Mouse (Mus musculus) G1E (cell line): ENCODE measurements at regions not wholly inside any gene's neighbourhood (a gene's known extent, or its start where the extent isn't known, plus 50 kb on each side); places are given as distances from the start of the nearest gene placed in this dataset.

Experiments used
- ATAC-seq: 2 replicates; pipeline ENCODE4 v1.8.0; 2016; ENCODE audit warnings: mild to moderate bottlenecking; ENCODE audit not compliant: insufficient number of reproducible peaks, poor library complexity, low FRiP score, severe bottlenecking; ENCODE audit errors: extremely low read depth
- DNase-seq: peaks from one replicate; pipeline ENCODE4 v3.0.0; 2012; ENCODE audit warnings: low spot score
- H3K27me3 ChIP-seq: 2 replicates; pipeline ENCODE4 v1.6.1; 2012; ENCODE audit warnings: mild to moderate bottlenecking, low read length, inconsistent platforms; ENCODE audit not compliant: insufficient read depth
- H3K36me3 ChIP-seq: replicated peaks from 2 replicates; pipeline ENCODE3; 2012; ENCODE audit warnings: mild to moderate bottlenecking, inconsistent platforms
- H3K4me1 ChIP-seq: 2 replicates; pipeline ENCODE4 v1.6.1; 2012; ENCODE audit warnings: low read depth, low read length, inconsistent platforms, mixed read lengths; ENCODE audit not compliant: insufficient read depth
- H3K4me3 ChIP-seq: 2 replicates; pipeline ENCODE4 v1.5.1; 2012; ENCODE audit warnings: low read depth, mild to moderate bottlenecking, inconsistent platforms, low read length, moderate library complexity, mixed read lengths
- H3K9me3 ChIP-seq: replicated peaks from 2 replicates; pipeline ENCODE4 v1.6.1; 2012; ENCODE audit warnings: inconsistent platforms
- CTCF ChIP-seq: IDR thresholded peaks from 2 replicates; pipeline ENCODE4 v1.5.1; 2012; ENCODE audit warnings: low read depth, low read length, inconsistent platforms, mixed read lengths
- GATA1 ChIP-seq: IDR thresholded peaks from 2 replicates; pipeline ENCODE4 v1.6.1; 2012; ENCODE audit warnings: borderline replicate concordance, low read length, inconsistent platforms, mixed read lengths
- GATA2 ChIP-seq: IDR thresholded peaks from 2 replicates; pipeline ENCODE4 v1.6.1; 2012; ENCODE audit warnings: low read depth, low read length, inconsistent platforms, borderline replicate concordance
- POLR2AphosphoS5 ChIP-seq: IDR thresholded peaks from 2 replicates; pipeline ENCODE4 v1.6.1; 2012; ENCODE audit warnings: low read depth, low read length, inconsistent platforms; ENCODE audit not compliant: insufficient replicate concordance
- TAL1 ChIP-seq: conservative IDR thresholded peaks from 2 replicates; pipeline ENCODE4 v1.6.1; 2012; ENCODE audit warnings: low read depth, low read length, inconsistent platforms, mixed read lengths

DNA sequence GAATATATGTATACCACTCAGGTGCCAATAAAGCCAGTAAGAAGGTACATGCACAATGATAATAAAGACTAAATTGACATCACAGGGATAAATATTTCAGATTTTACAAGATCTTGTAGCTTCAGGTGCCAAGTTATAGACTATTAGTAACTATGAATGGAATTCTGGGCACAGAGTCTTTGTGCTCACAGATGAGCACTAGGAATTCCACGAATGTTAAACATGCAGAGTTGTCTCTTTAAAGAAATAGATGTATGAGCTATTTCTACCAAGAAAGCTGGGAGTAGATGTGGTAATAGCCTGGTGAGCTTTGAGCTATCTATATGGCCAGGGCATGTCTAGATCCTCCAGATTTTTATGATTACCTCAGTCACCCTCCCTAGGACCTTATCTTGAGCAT lies 153.1 kb upstream of the Grm3 start:
- Histone ChIP-seq H3K27me3 (no peaks in the 10 kb centered on the region), H3K4me1 (no peaks in the 10 kb centered on the region), H3K36me3 (no peaks in the 10 kb centered on the region), H3K9me3 (0 out of 2 replicates have a peak, but pooled peaks cover 3% of the 10 kb centered on the region), H3K4me3 (no peak overlapping the region)
- no peak for DNase-seq
- ATAC-seq: no peak
- TF ChIP-seq TAL1 (no peak), GATA1 (no peak), POLR2AphosphoS5 (no peak), CTCF (no peak), GATA2 (no peak)

DNA sequence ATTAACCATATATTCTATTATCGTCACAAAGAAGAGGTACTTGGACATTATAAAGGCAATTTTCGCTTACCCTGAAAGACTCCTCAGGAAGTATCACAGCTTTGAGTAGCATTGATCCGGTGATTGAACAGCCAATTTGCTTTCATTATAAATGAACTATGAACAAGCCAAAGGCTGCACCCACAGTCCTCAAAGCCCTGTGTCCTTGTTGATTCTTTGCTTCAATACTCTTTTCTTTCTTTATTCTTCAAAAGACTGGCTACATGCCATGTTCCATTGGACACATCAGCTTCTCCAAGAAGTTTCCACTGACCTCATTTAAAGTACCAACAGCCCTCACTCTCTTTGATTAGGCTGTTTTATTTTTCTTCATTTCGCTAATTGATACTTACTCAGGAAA lies 144.1 kb upstream of the Grm3 start:
- TF ChIP-seq POLR2AphosphoS5: no peak
- no peak for TF ChIP-seq GATA1
- no peak for TF ChIP-seq CTCF
- no peak for TF ChIP-seq TAL1
- no peak for TF ChIP-seq GATA2
- no peaks in the 10 kb centered on the region for H3K9me3 ChIP-seq
- DNase-seq (no peak), ATAC-seq (no peak)
- no peaks in the 10 kb centered on the region for H3K36me3 ChIP-seq
- no peaks in the 10 kb centered on the region for H3K4me1 ChIP-seq
- no peaks in the 10 kb centered on the region for H3K27me3 ChIP-seq
- no peak overlapping the region for H3K4me3 ChIP-seq

DNA sequence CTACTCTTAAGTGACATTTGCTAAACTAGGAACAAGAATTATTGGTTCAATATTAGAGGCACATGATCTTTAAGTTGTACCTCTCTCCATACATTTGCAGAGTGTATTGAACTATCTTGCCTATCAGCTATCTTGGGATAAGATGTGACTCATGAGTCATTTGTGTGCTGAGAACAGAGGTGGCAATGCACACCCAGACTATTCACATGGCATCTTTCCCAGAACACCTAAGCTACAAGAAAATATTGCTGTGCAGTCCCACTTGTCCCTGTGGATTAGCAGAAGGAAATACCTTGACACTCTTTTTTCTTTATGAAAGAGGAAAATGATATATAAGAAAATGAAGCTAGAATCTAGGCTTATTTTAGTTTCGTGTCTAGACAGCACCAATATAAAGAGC lies 104.8 kb upstream of the Grm3 start:
- TF ChIP-seq TAL1 (no peak), GATA1 (no peak), GATA2 (no peak), CTCF (no peak), POLR2AphosphoS5 (no peak)
- DNase-seq: no peak
- no peaks in the 10 kb centered on the region for H3K27me3 ChIP-seq
- no peak for ATAC-seq
- H3K4me3 ChIP-seq: no peak overlapping the region
- no peaks in the 10 kb centered on the region for H3K4me1 ChIP-seq
- no peaks in the 10 kb centered on the region for H3K36me3 ChIP-seq
- no peaks in the 10 kb centered on the region for H3K9me3 ChIP-seq

DNA sequence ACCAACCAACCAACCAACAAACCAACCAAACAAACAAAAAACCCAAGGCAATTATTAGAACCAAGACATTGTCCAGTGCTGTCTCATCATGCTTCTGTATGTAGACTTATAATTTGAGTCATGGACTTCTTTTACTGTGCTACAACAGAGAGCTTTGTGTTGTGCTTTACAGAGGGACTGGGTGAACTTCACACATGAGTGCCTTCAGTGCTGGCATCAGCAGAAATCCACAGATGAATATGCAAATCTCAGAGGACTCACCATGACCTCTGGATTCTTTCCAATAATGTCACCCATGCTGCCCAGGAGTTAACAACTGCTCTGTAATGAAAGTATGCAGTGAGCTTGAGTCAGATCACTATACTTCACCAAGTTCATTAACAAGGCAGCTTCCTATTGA lies 76.7 kb upstream of the Grm3 start:
- no peak for ATAC-seq
- no peaks in the 10 kb centered on the region for H3K36me3 ChIP-seq
- no peaks in the 10 kb centered on the region for H3K4me1 ChIP-seq
- DNase-seq: no peak
- H3K9me3 ChIP-seq: no peaks in the 10 kb centered on the region
- no peak overlapping the region for H3K4me3 ChIP-seq
- no peak for TF ChIP-seq GATA1
- H3K27me3 ChIP-seq: no peaks in the 10 kb centered on the region

DNA sequence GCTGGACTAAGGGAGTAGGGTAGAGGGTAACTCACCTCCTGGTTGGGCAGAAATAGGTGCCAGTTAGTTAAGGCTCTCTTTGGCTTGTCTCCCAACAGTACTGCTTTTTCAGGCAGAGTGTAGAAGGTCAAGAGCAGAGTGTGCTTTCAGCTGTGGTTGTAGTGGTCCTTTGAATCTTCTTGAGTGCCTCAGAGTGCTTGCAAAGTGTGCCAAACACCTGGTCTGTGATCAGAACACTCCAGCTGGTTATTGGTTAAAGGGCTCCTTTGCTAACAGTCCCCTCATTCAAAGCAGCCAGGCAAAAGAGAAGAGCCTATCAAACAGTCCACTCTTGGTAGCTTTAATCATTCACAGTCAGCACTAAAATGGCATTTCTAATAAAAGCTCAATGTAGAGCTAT lies 56.1 kb upstream of the Grm3 start:
- DNase-seq (no peak), ATAC-seq (no peak)
- H3K4me3 ChIP-seq: no peak overlapping the region
- H3K4me1 ChIP-seq: no peaks in the 10 kb centered on the region
- no peaks in the 10 kb centered on the region for H3K9me3 ChIP-seq
- H3K36me3 ChIP-seq: no peaks in the 10 kb centered on the region
- TF ChIP-seq GATA1 (no peak), POLR2AphosphoS5 (no peak), CTCF (no peak), TAL1 (no peak), GATA2 (no peak)
- no peaks in the 10 kb centered on the region for H3K27me3 ChIP-seq
